Mouse (Mus musculus) B cell, adult 2 months (primary cell): ENCODE measurements around the gene Stard13.

Experiments
- DNase-seq, 2 experiments: peaks; one replicate each; pipeline ENCODE4 v3.0.0; 2022

Gene Stard13

DNA sequence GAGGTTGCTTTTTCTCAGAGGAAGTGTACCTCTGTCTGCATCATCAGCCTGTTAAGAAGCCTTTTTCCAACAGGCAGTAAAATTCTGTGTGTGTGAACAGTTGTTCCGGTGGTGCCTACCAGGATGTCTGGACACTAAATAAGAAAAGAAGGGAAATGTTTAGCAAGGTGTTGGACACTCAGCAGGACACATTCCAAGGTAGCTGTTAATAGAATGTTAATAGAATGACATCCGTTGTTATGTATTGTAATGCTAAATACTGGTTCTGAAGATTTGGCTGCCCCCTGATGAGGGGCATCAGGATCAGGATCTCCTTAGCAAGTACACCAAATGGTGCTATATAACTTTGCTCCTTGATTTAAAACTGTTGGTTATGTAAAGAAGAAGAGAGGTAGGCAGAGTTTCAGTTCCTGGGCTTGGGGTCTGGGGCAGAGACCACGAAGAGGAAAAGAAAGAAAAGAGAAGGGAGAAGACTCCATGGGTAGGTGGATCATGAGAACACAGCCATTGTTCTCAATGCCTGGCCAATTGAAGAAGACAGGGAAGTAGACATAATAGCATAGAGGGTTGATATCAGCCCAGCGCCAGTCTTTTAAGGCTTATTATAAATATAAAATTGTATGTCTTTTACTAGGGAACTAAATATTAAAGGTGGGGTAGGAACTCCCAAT, 9.8 kb downstream of the Stard13 start:
- DNase-seq, result no peak

DNA sequence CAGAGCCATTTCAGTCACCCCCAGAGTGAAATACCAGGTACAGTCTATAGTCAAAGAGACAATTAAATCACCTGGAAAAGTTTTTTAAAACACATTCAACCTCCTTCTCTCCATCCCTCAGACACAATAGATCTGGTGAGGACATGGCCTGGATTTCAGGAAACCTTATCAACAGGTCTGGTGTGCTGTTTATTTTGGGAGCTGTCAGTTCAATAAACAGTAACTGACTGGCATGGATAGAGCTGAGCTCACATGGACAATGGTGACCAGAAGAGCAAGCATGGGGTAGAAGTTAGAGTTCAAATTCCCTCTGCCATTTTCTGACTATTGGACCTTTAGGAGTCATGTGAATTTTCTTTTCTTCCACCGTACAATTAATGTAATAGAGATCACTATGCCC, 10.8 kb downstream of the Stard13 start:
- DNase-seq, result no peak

DNA sequence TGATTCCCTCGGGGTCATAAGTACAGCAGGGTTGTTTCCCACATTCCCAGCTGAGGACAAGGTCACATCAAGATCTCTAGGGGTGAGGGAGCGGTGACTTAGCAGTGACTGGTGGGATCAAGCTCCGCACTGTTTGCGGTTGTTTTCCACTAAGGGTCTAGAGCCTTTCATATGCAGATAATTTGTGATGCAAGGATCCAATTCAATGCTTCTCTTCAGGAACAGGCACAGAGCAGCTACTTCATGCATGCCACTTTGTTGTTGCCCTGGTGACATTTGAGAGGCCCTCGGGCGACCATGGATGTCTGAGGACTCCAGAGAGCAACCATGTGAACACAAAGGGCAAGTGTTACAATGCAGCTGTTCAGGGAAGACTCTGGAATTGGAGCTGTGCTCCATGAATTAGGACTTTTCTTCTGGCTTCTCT, 14.9 kb downstream of the Stard13 start:
- no peak for DNase-seq

DNA sequence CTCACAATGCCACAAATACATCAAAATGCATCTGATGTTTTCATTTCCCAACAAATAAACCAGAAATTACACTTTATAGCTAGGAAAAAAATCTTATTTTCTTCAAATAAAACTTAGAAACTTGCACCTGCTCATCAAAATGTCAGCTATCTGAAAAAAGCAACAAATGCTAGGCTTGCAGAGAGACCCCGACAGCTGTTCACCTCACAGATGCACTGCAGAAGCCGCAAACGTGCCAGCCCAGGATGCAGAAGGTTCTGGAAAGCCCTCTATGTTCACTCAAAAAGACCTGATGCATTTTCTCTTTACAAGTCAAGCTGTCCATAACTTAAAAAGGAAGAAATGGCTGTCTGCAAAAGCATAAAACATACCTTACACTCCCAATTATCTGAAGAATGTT, 20.5 kb downstream of the Stard13 start:
- DNase-seq, result no peak

DNA sequence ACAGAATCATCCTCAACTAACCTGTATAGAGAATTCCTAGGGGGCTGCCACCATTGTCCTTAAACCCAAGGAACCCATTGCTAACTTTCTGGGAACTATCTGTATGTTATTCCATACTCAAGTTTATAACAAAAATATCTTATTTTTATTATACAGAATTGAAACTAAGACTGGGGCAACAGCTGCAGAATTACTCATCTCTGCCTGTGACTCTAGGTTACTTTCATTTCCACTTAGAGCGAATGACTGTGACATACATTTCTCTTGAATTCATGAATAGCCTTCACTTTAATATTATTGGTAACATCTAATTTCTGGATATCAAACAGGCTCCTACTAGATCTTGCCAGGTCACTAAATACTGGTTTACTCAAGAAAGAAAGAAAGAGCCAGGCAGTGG, 22.8 kb downstream of the Stard13 start:
- no peak for DNase-seq

DNA sequence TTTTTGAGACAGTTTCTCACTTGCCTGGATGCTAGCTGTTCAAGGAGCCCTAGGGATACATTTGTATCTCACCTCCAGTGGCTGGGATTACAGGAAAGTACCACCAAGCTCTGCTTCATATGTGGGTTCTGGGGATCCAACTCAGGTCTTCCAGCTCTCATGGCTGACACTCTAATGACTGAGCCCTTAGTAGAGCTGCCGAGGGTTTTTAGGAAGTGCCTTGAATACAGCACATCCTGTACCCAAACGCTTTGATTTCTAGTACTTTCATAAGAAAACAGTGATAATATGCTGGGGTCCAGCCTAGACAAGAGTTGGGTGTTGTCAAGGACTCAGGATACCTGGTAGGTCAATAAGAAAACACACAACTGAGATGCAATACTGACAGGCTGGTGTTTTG, 23.6 kb downstream of the Stard13 start:
- peak; percentile 1 to 2 for DNase-seq

DNA sequence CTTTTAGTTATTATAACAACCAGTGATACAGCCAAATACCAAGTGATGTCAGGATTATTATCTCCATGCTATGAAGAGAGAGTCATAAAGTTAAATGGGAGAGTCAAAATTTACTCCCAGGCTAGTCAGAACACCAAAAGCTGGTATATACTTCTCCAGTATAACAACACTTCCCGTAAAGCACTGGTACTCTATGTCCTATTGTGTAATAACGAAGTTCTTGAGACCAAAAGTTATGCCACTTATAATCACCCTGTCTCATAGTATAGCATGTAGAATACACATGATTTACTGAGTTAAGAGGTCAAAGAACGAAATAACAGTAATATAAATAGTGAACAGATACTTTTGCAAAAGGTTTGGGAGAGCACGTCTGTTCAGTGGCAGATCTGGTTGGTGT, 28.6 kb downstream of the Stard13 start:
- no peak for DNase-seq

DNA sequence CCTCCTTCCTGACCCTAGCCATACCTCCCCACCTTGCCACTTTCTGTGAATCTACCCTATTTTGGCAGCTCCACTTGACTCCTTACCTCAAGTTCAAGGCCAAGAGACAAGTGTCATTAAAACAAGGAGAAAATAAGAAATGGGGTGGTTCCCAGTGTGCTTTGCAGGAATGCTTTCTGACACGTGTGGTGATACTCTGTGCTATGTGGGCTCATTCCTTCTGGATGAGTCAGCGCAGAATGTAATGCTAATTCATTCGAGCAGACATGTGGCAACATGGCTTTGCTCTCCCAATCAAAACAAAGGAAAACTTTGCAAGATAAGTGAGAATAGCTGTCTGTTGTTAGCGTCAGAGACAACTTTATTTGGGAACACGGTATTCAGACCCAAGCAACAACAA, 30.7 kb downstream of the Stard13 start:
- no peak for DNase-seq

DNA sequence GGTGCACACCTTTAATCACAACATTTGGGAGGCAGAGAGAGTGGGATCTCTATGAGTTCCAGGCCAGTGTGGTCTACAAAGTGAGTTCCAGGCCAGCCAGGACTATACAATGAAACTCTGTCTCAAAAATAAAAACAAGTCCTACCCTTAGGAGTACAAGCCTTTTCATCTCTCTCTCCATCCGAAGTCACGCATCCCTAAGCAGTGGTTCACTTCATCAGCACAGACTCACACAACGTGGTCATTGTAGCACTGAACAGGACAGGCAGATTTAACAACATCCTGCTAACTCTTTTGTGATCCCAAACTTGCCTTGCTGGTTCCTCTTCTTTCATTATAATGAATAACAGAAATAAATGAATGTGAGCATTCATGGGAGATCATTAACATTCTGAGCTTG, 32.4 kb downstream of the Stard13 start:
- DNase-seq, result no peak

DNA sequence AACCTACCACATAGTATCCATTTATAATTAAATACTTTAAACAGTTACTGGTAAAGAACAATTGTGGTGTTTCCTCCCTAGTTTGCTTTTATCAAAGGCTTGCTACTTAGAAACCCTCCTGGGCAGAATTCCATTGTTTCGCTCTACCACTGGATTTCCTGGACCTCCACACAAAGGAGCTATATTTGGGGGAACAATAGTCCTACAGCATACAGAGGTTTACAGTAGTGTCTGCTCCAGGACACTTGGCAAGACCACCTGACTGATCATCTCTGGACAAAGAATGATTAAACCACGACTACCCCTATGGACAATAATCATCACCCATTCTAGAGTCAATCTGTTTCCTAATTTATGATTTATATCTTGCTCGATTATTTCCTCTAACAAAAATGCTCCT, 34.4 kb downstream of the Stard13 start:
- DNase-seq, result no peak

DNA sequence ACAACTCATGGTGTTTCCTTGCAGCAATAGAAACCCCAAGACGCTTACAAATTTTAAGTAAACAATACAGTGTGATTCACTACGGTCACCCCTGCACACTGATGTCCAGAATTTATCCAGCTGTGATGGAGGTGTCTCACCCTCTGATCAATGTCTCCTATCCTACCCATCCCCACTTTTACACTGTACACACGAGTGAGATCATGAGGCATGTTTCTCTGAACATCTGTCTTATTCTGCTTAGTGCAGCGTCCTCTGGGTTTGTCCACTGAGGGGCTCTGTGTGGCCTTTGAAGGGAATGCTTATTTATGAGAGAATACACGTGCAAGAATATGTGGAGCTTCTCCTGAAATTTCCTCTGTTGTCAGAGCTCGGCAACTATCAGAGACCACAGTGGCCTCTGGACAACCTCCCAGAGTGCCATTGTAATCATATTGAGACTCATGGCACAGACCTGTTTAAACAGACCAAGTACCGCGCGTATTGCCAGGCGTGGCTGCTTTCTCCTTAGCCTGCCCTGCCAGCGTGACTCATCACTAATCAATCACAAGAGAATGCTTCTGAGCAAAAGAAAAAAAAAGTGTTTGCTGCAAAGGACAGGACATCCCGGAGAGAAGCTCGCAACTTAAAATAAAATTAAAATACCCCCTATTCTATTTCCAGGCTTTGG, 36.9 kb downstream of the Stard13 start:
- no peak for DNase-seq

DNA sequence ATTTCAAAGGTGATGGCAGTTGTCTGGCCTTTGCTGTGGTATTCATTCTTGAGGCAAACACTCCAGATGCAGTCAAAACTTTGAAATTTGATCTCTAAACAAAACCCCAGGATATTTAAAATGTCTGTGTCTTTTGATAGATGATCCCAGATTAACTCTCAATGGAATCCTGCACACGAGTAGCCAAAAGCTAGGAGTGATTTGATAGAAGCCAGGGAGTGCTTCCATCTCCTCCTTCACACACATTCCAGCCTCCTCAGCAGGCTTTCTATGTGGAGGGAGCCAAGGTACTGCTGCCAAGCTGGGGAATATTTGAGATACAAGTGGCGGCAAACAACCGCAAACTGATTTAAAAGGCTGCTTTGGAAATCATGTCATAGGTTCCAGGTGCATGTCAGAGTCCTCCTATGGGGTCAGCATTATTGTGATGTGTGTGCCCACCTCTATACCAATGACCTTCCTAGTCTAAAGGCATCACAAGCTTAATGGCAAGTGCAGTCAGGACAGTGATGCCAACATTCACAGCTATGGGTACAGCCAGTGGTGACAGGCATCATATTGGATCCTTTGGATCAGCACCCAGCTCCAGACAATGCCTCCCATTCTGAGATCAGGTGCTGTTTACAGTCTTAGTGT, 39.6 kb downstream of the Stard13 start:
- no peak for DNase-seq

DNA sequence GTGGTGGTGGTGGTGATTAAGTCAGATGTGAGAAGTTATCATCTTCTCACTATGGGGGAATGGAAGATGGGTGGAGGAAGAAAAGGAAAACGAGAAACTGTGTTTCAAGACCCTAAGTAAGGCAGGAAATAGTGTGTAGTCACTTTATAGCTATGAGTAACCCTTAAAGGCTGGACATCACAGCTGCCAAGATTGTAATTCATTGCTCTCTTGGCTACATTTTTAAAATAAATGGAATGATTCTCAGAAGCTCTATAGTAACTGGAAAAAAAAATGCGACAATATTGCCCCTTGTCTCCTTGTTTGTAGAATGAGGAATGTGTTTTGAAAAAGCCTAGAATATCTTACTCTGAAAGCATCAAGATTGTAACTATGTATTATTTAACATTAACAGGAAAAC, 41.4 kb downstream of the Stard13 start:
- no peak for DNase-seq

DNA sequence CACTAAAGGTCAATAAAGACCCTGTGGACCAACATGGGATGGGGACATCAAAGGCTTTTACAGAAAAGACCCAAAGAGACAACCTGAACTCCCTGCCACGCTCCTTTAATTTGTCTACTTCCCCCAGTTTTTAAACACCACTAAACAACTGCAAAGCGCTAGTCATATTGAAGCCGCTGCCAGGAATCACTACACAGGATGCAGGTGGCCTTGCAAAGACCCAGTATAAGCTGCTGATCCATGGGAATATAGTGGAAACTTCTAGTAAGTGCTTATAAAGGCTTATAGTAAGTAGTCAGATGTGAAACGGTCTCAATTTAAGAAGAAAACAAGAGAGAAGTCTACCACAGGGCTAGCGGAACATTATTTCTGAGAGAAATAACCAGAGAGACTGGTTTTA, 42.9 kb downstream of the Stard13 start:
- DNase-seq, result no peak

DNA sequence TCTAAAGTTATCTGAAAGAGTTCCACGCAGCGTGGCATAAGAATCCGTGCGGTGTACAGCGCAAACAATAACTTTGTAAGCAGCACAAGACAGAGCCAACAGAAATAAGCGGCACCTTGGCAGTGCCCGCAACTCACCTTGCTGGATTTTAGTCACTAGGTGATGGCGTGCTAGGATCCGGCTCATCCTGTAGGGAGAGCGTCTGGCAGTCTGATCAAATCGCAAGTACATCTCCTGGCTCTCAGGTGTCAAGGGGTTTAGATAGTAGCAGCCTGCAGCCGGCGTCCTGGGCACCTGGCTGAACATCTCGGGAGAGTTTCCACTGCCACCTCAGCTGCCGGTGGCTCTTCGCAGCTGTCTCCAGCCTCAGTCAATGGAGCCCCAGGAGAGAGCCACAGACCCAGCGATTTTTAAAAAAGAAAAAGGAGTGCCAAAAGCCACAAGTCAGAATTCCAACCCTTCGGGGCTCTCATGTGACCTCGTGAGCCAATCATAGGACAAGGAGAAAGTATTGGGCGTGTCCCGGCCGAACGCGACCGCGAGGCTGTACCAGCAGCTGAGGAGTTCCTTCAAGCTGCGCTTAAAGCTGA, 43.8 kb downstream of the Stard13 start:
- no peak for DNase-seq

DNA sequence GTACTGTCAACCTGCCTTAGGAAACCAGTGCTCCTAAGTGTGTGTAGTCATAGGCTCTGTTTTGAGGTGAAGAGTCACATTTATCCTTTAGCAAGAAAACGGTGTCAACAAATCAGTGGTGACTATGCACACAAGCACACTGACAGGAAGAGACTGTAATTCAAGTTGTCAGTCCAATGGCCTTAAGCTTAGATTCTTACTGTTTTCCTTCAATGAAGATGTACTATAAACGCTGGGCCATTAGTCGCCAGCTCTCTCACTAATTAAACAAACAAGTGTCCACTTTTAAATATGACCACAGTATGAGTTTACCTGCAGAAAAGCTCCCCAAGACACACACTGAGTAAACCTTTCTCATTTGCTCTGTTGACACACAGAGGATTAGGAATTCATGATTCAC, 44.3 kb downstream of the Stard13 start:
- DNase-seq, result no peak

DNA sequence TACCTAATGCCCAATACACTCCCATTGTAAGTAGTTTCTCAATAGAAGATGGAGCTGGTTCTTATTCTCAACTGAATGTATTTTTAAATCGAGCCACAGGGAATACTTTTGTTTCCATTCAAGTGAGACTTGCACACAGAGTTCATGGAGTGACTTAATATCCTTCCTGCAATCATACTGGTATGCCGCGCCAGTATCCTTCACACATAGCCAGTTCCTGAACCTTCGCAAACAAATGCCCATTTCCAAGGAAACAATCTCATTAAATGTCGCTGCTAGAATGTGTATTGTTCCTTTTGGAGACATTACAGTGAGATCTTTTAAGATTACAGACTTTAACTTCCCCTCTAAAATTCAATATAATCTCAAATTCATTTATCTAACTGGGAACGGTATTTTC, 45.0 kb downstream of the Stard13 start:
- no peak for DNase-seq

DNA sequence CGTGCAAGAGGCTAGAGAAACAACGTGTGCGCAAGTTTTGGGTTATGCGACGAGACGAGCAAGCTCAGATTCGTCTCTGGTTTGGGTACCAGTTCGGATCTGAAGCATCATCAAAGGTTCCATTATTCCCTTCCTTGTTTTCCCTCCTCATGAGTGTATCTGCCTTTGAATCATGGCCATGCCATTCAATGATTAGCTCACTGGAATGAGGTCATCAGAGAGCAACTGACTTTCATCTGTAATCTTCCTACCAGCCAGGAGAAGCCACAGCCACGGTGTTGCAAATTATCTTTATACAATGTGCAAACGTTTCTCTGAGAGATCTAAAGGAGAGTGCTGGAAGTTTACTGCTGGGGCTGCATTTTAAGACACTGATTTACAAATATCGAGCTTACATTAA, 46.3 kb downstream of the Stard13 start:
- no peak for DNase-seq

DNA sequence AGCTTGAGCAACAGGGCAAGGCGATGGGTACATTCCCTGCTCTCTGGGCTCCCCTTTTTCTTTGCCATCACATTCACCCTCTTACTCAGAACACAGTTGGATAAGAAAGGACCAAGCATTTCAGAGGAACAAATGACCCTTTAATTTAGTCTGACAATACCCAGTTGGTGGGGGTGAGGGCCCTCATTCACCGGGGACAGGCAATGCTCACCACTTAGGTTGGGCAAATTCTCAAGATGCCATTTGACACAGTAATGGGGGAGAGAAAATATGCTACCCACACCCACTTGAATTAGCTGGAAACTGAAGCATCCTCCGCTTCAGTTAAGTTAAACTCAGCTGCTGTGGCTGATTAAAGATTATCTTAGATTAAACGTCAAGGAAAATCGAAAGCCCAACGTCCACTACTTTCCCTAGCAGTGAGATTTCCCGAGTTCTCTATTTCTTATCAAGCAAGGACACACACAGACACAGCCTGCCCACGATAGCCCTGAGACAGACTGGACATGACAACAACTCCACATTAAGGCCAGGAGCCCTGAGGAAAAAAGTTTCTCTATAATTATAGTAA, 48.3 kb downstream of the Stard13 start:
- DNase-seq, result no peak

DNA sequence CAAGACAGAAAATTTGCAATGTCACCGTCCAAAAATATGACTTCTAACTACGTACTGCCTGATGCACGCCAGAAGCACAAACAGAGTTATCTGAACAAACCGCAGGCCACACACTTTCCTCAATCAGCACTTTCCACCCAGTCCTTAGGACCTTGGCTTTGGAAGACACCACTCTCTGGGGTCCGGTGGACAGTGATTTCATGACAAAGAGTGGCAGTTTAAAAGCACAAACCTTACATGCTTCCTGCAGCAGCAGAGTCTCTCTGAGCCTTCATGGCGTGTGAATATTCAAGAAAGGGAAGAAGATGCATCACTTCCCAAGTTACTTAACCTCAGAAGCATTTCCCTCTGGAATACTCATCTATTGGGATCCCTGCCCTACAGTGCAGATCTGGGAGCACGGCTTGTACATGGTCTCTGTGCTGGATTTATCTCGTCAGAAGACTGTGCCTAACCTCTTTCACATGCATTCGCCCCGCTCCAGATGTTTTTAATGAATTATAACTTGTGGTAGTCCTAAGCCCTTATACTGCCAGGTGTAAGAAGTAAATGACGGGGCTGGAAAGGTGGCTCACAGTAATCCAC, 49.9 kb downstream of the Stard13 start:
- DNase-seq, result no peak

DNA sequence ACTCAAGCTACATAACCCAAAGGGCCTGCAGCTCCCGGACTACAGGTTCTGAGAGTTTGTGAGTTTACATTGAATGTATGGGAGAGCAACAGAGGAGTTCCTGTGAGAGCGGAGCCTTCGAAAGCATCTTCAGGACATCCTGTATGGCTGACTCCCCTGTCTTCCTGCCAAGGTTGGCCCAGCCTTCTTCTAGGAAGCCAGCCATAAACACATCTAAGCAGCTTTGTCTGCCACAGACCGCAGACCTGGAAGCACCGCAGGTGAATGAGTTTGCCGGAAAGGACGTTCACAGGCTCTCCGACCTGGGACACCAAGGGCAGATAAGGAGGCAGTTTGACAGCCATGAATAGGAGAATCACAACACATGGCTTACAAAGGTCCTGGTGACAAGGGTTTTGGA, 52.3 kb downstream of the Stard13 start:
- DNase-seq, result no peak

DNA sequence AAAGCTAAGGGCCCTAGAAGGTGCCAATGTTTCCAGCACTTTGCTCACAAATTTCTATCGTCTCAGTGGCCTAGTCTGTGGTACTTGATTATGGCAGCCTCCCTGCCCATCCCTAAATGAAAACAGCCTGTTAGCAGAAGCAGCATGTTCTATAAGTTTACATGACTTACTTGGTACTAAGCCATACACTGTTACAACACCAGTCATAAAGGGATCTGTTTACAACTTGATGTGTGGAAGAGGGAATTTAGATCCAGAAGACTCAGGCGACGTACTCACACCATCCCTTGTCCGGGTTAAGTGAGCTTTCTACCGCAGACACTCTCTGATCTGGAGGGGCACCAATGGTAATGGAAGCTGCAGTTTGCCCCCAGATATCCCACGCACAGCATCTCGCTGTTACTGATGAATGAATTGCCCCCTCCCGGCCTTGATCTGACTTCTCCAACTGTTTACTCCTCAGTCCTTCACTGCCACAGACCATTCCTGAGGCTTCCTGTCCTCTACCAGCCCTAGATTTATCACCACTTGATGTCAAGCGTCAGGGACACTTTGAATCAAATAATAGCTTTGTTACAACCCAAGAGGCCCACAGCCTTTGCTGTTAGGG, 53.4 kb downstream of the Stard13 start:
- DNase-seq, result no peak

DNA sequence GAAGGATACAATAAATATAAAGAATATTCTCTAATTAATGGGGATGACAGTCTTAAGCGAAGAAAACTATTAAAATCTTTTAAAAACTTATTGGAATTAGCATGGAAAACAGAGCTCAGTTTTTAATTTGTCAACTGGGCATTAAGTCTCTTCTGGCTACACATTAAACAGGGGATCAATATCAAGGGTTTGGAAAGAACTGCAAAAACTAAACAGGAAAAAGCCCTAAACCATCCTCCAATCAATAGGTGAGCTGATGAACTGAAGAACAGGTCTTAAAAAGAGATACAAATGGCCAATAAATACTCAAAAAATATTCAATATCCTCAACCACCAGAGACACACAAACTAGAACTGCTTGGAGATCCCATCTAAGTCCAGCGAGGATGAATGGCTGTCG, 56.5 kb downstream of the Stard13 start:
- DNase-seq, result no peak
